Mouse (Mus musculus) spleen, adult 2 months (tissue): Measurements from ENCODE around the gene Agpat2.

Source experiments
- CTCF ChIP-seq: fragments of 200-500 bp; IDR thresholded peaks from 2 replicates; pipeline ENCODE4 v1.5.1; 2011; ENCODE audit warnings: mild to moderate bottlenecking, inconsistent platforms; ENCODE audit not compliant: insufficient read depth, insufficient read length, insufficient replicate concordance; ENCODE audit errors: extremely low read depth
- POLR2A ChIP-seq: fragments of 200-500 bp; IDR thresholded peaks from 2 replicates; pipeline ENCODE4 v1.6.1; 2011; ENCODE audit warnings: low read depth, low read length, inconsistent platforms

DNA sequence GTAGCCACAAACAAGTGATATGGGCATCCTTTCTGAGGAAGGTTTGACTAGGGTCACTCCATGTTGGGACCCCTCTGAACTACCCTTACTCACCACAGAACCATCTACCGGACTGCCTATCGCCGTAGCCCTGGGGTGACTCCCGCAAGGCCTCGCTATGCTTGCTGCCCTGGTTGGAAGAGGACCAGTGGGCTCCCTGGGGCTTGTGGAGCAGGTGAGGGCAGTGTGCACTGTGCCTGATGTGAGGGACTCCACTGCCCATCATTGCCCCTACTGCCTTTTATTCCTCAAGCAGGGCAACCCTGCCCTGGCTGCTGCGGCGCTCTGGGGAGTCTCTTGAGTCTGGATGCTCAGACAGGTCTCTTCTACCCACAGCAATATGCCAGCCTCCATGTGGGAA, 13.9 kb downstream of the Agpat2 start:
- TF ChIP-seq CTCF: no peak
- no peak for TF ChIP-seq POLR2A
